Mouse (Mus musculus): ENCODE results near the gene Prkcd.

GRCm38 (mm10) chr14:30619982-30620578 is 5.9 kb downstream of the Prkcd start:
- TF ChIP-seq MYOG (IDR thresholded peaks at IDR 0.05; ENCODE audit: control insufficient read depth in 1 of 3, insufficient read depth in 1 of 3, insufficient read length in 2 of 3, low read depth in 2 of 3): no peak
- no peak for TF ChIP-seq POLR2A (IDR thresholded peaks at IDR 0.05; ENCODE audit: insufficient read length, low read depth)
- TF ChIP-seq SRF (IDR thresholded peaks at IDR 0.05; ENCODE audit: control insufficient read depth, insufficient read length, low read depth): no peak
- no peak for TF ChIP-seq TCF12 (IDR thresholded peaks at IDR 0.05; ENCODE audit: insufficient read depth, poor library complexity, severe bottlenecking)
- no peak for TF ChIP-seq USF1 (IDR thresholded peaks at IDR 0.05; ENCODE audit: low read depth)
- no peak for TF ChIP-seq POLR2AphosphoS2 (IDR thresholded peaks at IDR 0.05; ENCODE audit: insufficient read length, low read depth)
- no peak for TF ChIP-seq E2F4 (IDR thresholded peaks at IDR 0.05; ENCODE audit: insufficient read depth)
- TF ChIP-seq MAX (IDR thresholded peaks at IDR 0.05; ENCODE audit: low read depth): no peak
- TF ChIP-seq CEBPB (IDR thresholded peaks at IDR 0.05; ENCODE audit: insufficient read depth, poor library complexity, severe bottlenecking): no peak
- TF ChIP-seq TCF3 (IDR thresholded peaks at IDR 0.05; ENCODE audit: insufficient read length, low read depth): no peak
- peak in 1 of 3 experiments; percentile 39 for TF ChIP-seq MYOD1 (IDR thresholded peaks at IDR 0.05; ENCODE audit: control insufficient read depth in 1 of 3, insufficient read length in 2 of 3, low read depth in 2 of 3)

Measured in myocyte (in vitro differentiated cells).